Mouse (Mus musculus) ES-E14 (cell line): Measurements from ENCODE around the gene Jph3. TPM values are rescaled to one million over a fixed set of nuclear protein-coding genes. Genes with fewer than 3 reads are reported as not detected.

Source experiments
- DNase-seq: peaks from one replicate; pipeline ENCODE4 v3.0.0-alpha.2; 2013; ENCODE audit warnings: low read depth, low spot score
- H3K27ac ChIP-seq: 2 replicates; pipeline ENCODE4 v1.5.1; 2012; ENCODE audit warnings: low read depth, mild to moderate bottlenecking, low read length, moderate library complexity, mixed read lengths; ENCODE audit not compliant: poor library complexity, insufficient read depth, severe bottlenecking
- H3K36me3 ChIP-seq: 2 replicates; pipeline ENCODE4 v1.6.1; 2012; ENCODE audit warnings: mild to moderate bottlenecking, low read length, moderate library complexity, mixed read lengths; ENCODE audit not compliant: control insufficient read depth, poor library complexity, insufficient read depth, severe bottlenecking
- H3K4me1 ChIP-seq, 2 experiments: fragments of 150-350 bp in 1 of 2; sonication (generic) in 1 of 2; 2 replicates each; pipeline ENCODE4 v1.6.1; 2012; ENCODE audit warnings: low read length in 2 of 2, mild to moderate bottlenecking in 1 of 2, mixed read lengths in 1 of 2; ENCODE audit not compliant: control insufficient read depth in 2 of 2, insufficient read depth in 2 of 2, poor library complexity in 1 of 2
- H3K4me3 ChIP-seq, 2 experiments: fragments of 150-350 bp in 1 of 2; sonication (generic) in 1 of 2; 2 replicates each; pipeline ENCODE4 v1.5.1; 2012; ENCODE audit warnings: low read length in 2 of 2, low read depth in 1 of 2, mild to moderate bottlenecking in 1 of 2, mixed read lengths in 1 of 2; ENCODE audit not compliant: insufficient read depth in 1 of 2, poor library complexity in 1 of 2, severe bottlenecking in 1 of 2
- H3K9ac ChIP-seq: 2 replicates; pipeline ENCODE4 v1.6.1; 2012; ENCODE audit warnings: low read depth, mild to moderate bottlenecking, low read length, mixed read lengths; ENCODE audit not compliant: poor library complexity, insufficient read depth, severe bottlenecking
- H3K9me3 ChIP-seq: fragments of 150-350 bp; sonication (generic); 2 replicates; pipeline ENCODE4 v1.6.1; 2012; ENCODE audit warnings: low read depth, mild to moderate bottlenecking, low read length; ENCODE audit not compliant: control insufficient read depth, insufficient read depth
- CHD2 ChIP-seq: IDR thresholded peaks from 2 replicates; pipeline ENCODE4 v1.6.1; 2014; ENCODE audit warnings: mild to moderate bottlenecking, low read depth, low read length, inconsistent platforms
- HCFC1 ChIP-seq: IDR thresholded peaks from 2 replicates; pipeline ENCODE4 v1.6.1; 2012; ENCODE audit warnings: low read length, inconsistent platforms, borderline replicate concordance; ENCODE audit not compliant: insufficient read depth
- MAFK ChIP-seq: IDR thresholded peaks from 2 replicates; pipeline ENCODE4 v1.6.1; 2014; ENCODE audit warnings: mild to moderate bottlenecking, low read depth, low read length, inconsistent platforms; ENCODE audit not compliant: insufficient read depth
- ZC3H11A ChIP-seq: IDR thresholded peaks from 2 replicates; pipeline ENCODE4 v1.6.1; 2012; ENCODE audit warnings: low read depth, mild to moderate bottlenecking, inconsistent platforms, low read length, borderline replicate concordance
- ZNF384 ChIP-seq: IDR thresholded peaks from 2 replicates; pipeline ENCODE4 v1.6.1; 2012; ENCODE audit warnings: low read depth, low read length, inconsistent platforms
- in situ Hi-C, 2 experiments: fragments of 600-800 bp; cut with MboI; formaldehyde crosslinking; loops; one replicate each; pipeline ENCODE4 v1.15.1; 2025; ENCODE audit warnings: low sequenced_read_pairs in 2 of 2, inconsistent platforms in 1 of 2; ENCODE audit not compliant: unreplicated experiment in 2 of 2
- total RNA-seq: library from RNA; depleted of rRNA; stranded (reverse); fragments of 300-350 nt; gene quantifications from 2 replicates; pipeline ENCODE4 v1.2.3, GENCODE M21; 2012

Gene Jph3
- total RNA-seq, 1 experiment = 0.76 TPM

- Histone ChIP-seq H3K4me1 (peaks cover 0 to 25% of the 10 kb centered on the region in 2 experiments; a peak in 2 of 4 replicates), H3K36me3 (no peaks in the 10 kb centered on the region), H3K4me3 (no peak overlapping the region), H3K27ac (no peak overlapping the region; the same call in 1 of the 2 replicates), H3K9ac (no peak overlapping the region), H3K9me3 (no peaks in the 10 kb centered on the region)
- no peak for TF ChIP-seq ZC3H11A
- no peak for TF ChIP-seq HCFC1
- TF ChIP-seq ZNF384 = no peak
- TF ChIP-seq CHD2 = no peak
- no peak for TF ChIP-seq MAFK
- DNase-seq = no peak
- in situ Hi-C loops = no loop called here
Observed at GRCm38 (mm10) chr8:121687455-121688161, 41.8 kb upstream of the Jph3 start.

- Histone ChIP-seq H3K9ac (no peak overlapping the region), H3K9me3 (no peaks in the 10 kb centered on the region), H3K4me1 (peaks cover 0 to 27% of the 10 kb centered on the region in 2 experiments; a peak in 2 of 4 replicates), H3K36me3 (no peaks in the 10 kb centered on the region), H3K27ac (peak overlapping the region; percentile 52; the same call in 1 of the 2 replicates), H3K4me3 (no peak overlapping the region)
- in situ Hi-C loops = no loop called here
- no peak for TF ChIP-seq ZNF384
- no peak for TF ChIP-seq MAFK
- no peak for TF ChIP-seq ZC3H11A
- no peak for TF ChIP-seq CHD2
- no peak for TF ChIP-seq HCFC1
- no peak for DNase-seq
Observed at GRCm38 (mm10) chr8:121688496-121688895, 40.9 kb upstream of the Jph3 start.

GRCm38 (mm10) chr8:121694453-121694852 is 35.0 kb upstream of the Jph3 start:
- Histone ChIP-seq H3K9ac (no peak overlapping the region), H3K27ac (no peak overlapping the region), H3K9me3 (no peaks in the 10 kb centered on the region), H3K4me1 (peaks cover 0 to 10% of the 10 kb centered on the region in 2 experiments; a peak in 2 of 4 replicates), H3K4me3 (no peak overlapping the region), H3K36me3 (no peaks in the 10 kb centered on the region)
- no peak for DNase-seq
- in situ Hi-C loops = no loop called here
- TF ChIP-seq HCFC1 = 0 out of 2 replicates have a peak, but pooled peaks have one; percentile 30
- TF ChIP-seq CHD2 = no peak

GRCm38 (mm10) chr8:121695585-121696184 is 33.7 kb upstream of the Jph3 start:
- Histone ChIP-seq H3K9ac (no peak overlapping the region), H3K9me3 (no peaks in the 10 kb centered on the region), H3K4me1 (peaks cover 0 to 10% of the 10 kb centered on the region in 2 experiments; a peak in 2 of 4 replicates), H3K27ac (no peak overlapping the region), H3K36me3 (no peaks in the 10 kb centered on the region), H3K4me3 (no peak overlapping the region)
- in situ Hi-C loops = no loop called here
- TF ChIP-seq MAFK = no peak
- DNase-seq = no peak
